Mouse (Mus musculus): ENCODE measurements around the gene Ror2.

Ror2 gene

GRCm38 (mm10) chr13:53271595-53271994 lies 14.3 kb downstream of the Ror2 start:
- DNase-seq: no peak

- no peak for DNase-seq
Observed at GRCm38 (mm10) chr13:53270549-53270948, 15.4 kb downstream of the Ror2 start.

- DNase-seq: no peak
Observed at GRCm38 (mm10) chr13:53268541-53268940, 17.4 kb downstream of the Ror2 start.

- no peak for DNase-seq
Observed at GRCm38 (mm10) chr13:53267849-53268248, 18.1 kb downstream of the Ror2 start.

GRCm38 (mm10) chr13:53267155-53267554 lies 18.8 kb downstream of the Ror2 start:
- DNase-seq: no peak

GRCm38 (mm10) chr13:53266543-53266951 lies 19.4 kb downstream of the Ror2 start:
- no peak for DNase-seq

- DNase-seq: no peak
Observed at GRCm38 (mm10) chr13:53264896-53265295, 21.0 kb downstream of the Ror2 start.

- DNase-seq: no peak
Observed at GRCm38 (mm10) chr13:53262509-53263250, 23.2 kb downstream of the Ror2 start.

- no peak for DNase-seq
Observed at GRCm38 (mm10) chr13:53261106-53261771, 24.7 kb downstream of the Ror2 start.

GRCm38 (mm10) chr13:53258943-53259342 lies 27.0 kb downstream of the Ror2 start:
- DNase-seq: no peak

GRCm38 (mm10) chr13:53258497-53258896 lies 27.4 kb downstream of the Ror2 start:
- no peak for DNase-seq

GRCm38 (mm10) chr13:53253255-53253654 lies 32.7 kb downstream of the Ror2 start:
- DNase-seq: no peak

GRCm38 (mm10) chr13:53248586-53249401 lies 37.1 kb downstream of the Ror2 start:
- DNase-seq: no peak

- DNase-seq: no peak
Observed at GRCm38 (mm10) chr13:53248080-53248479, 37.8 kb downstream of the Ror2 start.

- no peak for DNase-seq
Observed at GRCm38 (mm10) chr13:53247175-53247574, 38.7 kb downstream of the Ror2 start.

- DNase-seq: no peak
Observed at GRCm38 (mm10) chr13:53244151-53244550, 41.8 kb downstream of the Ror2 start.

- DNase-seq: no peak
Observed at GRCm38 (mm10) chr13:53237455-53237854, 48.5 kb downstream of the Ror2 start.

- DNase-seq: no peak
Observed at GRCm38 (mm10) chr13:53236434-53237401, 49.2 kb downstream of the Ror2 start.

GRCm38 (mm10) chr13:53235953-53236352 lies 50.0 kb downstream of the Ror2 start:
- no peak for DNase-seq

GRCm38 (mm10) chr13:53234844-53235243 lies 51.1 kb downstream of the Ror2 start:
- DNase-seq: no peak

- no peak for DNase-seq
Observed at GRCm38 (mm10) chr13:53233826-53234786, 51.8 kb downstream of the Ror2 start.

Measured in right cerebral cortex, postnatal 25 days (tissue).